Mouse (Mus musculus): Measurements from ENCODE around the gene Dynlt1c. TPM values are rescaled to one million over a fixed set of nuclear protein-coding genes. Genes with fewer than 3 reads are reported as not detected.
"Not testable (repeated sequence)": the region's sequence is repeated elsewhere in the genome, so short reads cannot be mapped to it uniquely, and the experiment has no call there.

Dynlt1c gene
- 10 to 100 TPM; 19.5 to 22.7 TPM for total RNA-seq (2021)
- long read RNA-seq, experiment 1, transcript Dynlt1c-201 (5 exons, 2,589 nt): major isoform, 64 of 145 reads
- long read RNA-seq, experiment 1, partial matches to known transcripts: 23 of 145 reads
- long read RNA-seq, experiment 1, other reads (novel, unspliced or antisense): 57 of 145 reads
- long read RNA-seq, experiment 2, transcript Dynlt1c-201 (5 exons, 2,589 nt): major isoform, 47 of 113 reads
- long read RNA-seq, experiment 2, partial matches to known transcripts: 22 of 113 reads
- long read RNA-seq, experiment 2, other reads (novel, unspliced or antisense): 42 of 113 reads

DNA sequence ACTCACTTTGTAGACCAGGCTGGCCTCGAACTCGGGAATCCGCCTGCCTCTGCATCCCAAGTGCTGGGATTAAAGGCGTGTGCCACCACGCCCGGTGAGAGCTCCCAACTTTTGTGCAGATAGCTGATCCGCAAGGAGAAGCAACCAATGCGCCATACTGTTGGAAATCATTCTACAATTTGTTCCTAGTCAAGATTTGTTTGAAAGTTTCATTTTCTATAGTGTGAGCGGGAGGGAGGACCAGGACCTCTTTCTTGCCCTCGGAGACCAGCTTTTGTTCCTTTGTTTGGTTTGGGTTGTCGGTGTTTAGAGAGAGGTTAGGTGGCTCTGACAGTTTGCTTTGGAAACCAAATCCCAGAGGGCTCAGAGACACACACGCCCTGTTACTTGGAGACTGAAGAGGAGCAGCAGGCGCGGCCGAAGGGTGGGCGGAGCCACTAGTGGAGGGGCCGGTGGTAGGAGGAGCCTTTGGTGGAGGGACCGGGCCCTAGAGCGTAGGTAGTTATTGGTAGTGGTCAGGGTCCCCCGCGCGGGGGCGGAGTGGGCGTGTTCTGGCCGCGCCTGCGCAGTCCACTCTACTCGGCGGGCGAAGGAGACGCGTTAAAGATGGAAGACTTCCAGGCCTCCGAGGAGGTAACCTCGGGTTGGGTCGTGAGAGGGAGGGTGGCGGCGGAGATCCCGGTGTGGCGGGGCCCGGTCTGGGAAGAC lies at the start of gene Dynlt1c:
TSS of gene Dynlt1c (plus strand) at position 468 of the 708 bp plus-strand sequence.
- DNase-seq (ENCODE audit: low spot score in 2 of 2): peak in 1 of 2 experiments; percentile 45
- intact Hi-C loops (cut with DNase I): not testable (repeated sequence)

DNA sequence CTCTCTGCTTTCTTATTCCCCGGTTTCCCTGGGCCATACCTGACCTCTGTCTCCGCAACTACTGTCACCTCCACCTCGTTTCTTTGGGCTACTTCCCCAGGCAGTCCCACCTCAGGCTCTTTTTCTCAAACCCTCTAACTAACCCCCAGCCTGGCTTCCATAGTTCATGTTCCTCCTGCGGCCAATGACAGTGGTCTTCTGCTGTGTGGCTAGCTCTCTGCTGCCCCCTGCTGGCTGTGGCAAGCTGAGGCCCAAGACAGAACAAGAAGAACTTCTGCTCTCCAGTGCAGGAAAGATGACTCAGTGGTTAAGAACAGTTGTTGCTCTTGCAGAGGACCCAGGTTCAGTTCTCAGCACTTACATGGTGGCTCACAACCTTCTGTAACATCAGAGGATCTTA lies 47.7 kb upstream of the Dynlt1c start:
- DNase-seq (ENCODE audit: low spot score in 2 of 2); intact Hi-C loops (cut with DNase I): not testable (repeated sequence)

- intact Hi-C loops (cut with DNase I); DNase-seq (ENCODE audit: low spot score in 2 of 2): not testable (repeated sequence)
These were observed 47.2 kb upstream of the Dynlt1c start for GRCm38 (mm10) chr17:6554243-6554642.

- DNase-seq (ENCODE audit: low spot score in 2 of 2); intact Hi-C loops (cut with DNase I): not testable (repeated sequence)
These were observed 41.9 kb upstream of the Dynlt1c start for GRCm38 (mm10) chr17:6559447-6560133.

GRCm38 (mm10) chr17:6564866-6565265 lies 36.6 kb upstream of the Dynlt1c start:
- DNase-seq (ENCODE audit: low spot score in 2 of 2); intact Hi-C loops (cut with DNase I): not testable (repeated sequence)

- intact Hi-C loops (cut with DNase I); DNase-seq (ENCODE audit: low spot score in 2 of 2): not testable (repeated sequence)
These were observed 33.6 kb upstream of the Dynlt1c start for GRCm38 (mm10) chr17:6567908-6568307.

- DNase-seq (ENCODE audit: low spot score in 2 of 2); intact Hi-C loops (cut with DNase I): not testable (repeated sequence)
These were observed 30.2 kb upstream of the Dynlt1c start for GRCm38 (mm10) chr17:6571296-6571695.

GRCm38 (mm10) chr17:6572202-6572601 lies 29.3 kb upstream of the Dynlt1c start:
- intact Hi-C loops (cut with DNase I); DNase-seq (ENCODE audit: low spot score in 2 of 2): not testable (repeated sequence)

DNA sequence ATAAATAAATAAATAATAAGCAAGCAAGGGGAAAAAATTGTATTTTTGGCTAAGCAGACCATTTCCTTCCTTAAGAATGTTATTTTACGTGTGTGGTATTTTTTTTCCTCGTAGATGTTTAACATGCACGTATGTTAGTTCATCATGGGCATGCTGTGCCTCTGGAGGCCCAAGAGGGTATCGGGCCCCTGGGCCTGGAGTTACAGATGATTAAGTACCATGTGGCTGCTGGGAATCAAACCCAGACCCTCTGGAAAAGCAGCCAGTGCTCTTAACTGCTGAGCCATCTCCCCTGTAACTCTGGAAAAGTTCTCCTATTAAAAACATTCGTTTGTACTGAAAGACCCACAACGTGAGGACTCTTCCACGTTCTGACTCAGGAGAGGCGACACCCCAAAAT lies 26.1 kb upstream of the Dynlt1c start:
- DNase-seq (ENCODE audit: low spot score in 2 of 2); intact Hi-C loops (cut with DNase I): not testable (repeated sequence)

GRCm38 (mm10) chr17:6588672-6589071 lies 12.8 kb upstream of the Dynlt1c start:
- intact Hi-C loops (cut with DNase I): not testable (repeated sequence)

GRCm38 (mm10) chr17:6592109-6592508 lies 9.4 kb upstream of the Dynlt1c start:
- intact Hi-C loops (cut with DNase I); DNase-seq (ENCODE audit: low spot score in 2 of 2): not testable (repeated sequence)

More at GRCm38 (mm10) chr17:6588672-6589071, 12.8 kb upstream of the Dynlt1c start:
- not testable (repeated sequence) for DNase-seq (ENCODE audit: low spot score in 2 of 2)

DNA sequence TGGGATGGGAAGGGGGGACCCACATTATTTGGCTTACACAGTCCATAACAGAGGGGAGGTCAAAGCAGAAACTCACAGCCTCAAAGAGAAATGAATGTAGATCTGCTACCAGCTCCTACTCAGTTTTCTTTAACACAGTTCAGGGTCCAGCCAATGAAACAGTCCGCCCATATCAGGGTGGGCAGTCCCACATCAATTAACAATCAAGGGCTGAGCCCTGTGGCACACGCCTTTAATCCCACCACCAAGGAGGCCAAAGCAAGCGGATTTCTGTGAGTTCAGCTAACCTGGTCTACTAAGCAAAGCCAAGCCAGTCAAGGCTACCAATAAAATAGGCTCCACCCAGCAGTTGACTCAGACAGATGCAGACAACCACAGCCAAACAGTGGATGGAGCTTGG lies 7.6 kb upstream of the Dynlt1c start:
- DNase-seq (ENCODE audit: low spot score in 2 of 2); intact Hi-C loops (cut with DNase I): not testable (repeated sequence)

- intact Hi-C loops (cut with DNase I): not testable (repeated sequence)
These were observed 5.5 kb upstream of the Dynlt1c start for GRCm38 (mm10) chr17:6595776-6596497.

GRCm38 (mm10) chr17:6598356-6598755 lies 3.1 kb upstream of the Dynlt1c start:
- intact Hi-C loops (cut with DNase I); DNase-seq (ENCODE audit: low spot score in 2 of 2): not testable (repeated sequence)

More at GRCm38 (mm10) chr17:6595776-6596497, 5.5 kb upstream of the Dynlt1c start:
- DNase-seq (ENCODE audit: low spot score in 2 of 2): not testable (repeated sequence)

DNA sequence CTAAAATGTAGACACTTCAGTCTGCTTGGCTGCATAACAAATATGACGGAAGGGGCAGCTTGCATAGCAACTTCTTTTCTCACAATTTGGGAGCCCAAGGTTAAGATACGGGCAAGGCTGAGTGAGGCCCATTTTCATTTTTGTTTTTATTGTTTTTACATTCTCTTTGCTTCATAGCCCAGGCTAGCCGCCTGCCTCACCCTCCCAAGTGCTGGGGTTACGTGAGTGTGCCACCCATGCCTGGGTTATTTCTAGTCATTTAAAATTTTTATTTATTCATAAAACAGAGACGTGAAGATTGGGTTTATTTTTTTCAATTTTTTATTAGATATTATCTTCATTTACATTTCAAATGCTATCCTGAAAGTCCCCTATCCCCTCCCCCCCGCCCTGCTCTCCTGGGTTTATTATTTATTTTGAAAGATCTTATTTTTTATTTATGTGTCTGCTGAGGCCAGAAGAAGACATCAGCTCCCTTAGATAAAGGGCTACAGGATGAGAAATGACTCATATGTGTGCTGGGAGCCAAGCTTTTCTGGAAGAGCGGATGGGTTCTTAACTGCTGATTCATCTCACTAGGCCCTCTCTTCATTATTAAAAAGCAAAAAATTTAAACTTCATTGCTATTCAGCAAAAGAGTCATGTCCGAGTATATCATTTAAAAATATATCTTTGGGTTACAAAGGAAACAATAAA lies 1.1 kb upstream of the Dynlt1c start:
- intact Hi-C loops (cut with DNase I); DNase-seq (ENCODE audit: low spot score in 2 of 2): not testable (repeated sequence)

GRCm38 (mm10) chr17:6602205-6602604 lies 734 bp downstream of the Dynlt1c start:
- intact Hi-C loops (cut with DNase I): not testable (repeated sequence)

GRCm38 (mm10) chr17:6605347-6605746 lies 3.9 kb downstream of the Dynlt1c start:
- peak in 1 of 2 experiments; percentile 47 for DNase-seq (ENCODE audit: low spot score in 2 of 2)

More at GRCm38 (mm10) chr17:6602205-6602604, 734 bp downstream of the Dynlt1c start:
- not testable (repeated sequence) for DNase-seq (ENCODE audit: low spot score in 2 of 2)

DNA sequence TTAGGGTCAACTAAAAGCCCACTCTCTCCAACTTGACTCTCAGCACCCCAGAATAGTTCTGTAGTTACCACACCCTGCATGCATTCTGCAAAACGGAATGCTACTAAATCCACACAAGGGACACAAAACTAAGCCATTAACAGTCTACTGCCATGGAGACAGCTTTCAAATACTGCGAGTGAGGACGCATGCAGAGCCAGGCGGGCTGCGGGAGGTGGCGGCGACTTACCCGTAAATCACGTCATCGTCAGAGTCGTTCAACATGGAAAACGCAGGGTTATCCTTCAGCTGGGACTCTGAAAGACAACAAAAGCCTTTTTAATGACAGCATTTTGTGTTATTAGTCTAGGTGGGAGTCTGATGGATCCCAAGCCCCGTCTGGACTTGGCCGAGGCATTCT lies 12.1 kb downstream of the Dynlt1c start:
- intact Hi-C loops (cut with DNase I); DNase-seq (ENCODE audit: low spot score in 2 of 2): not testable (repeated sequence)

More at GRCm38 (mm10) chr17:6605347-6605746, 3.9 kb downstream of the Dynlt1c start:
- intact Hi-C loops (cut with DNase I): not testable (repeated sequence)

Measured in left cerebral cortex, postnatal 14 days (tissue).